Mouse (Mus musculus) liver, embryonic 15.5 days (tissue): ENCODE results near the gene Far1. TPM values are rescaled to one million over a fixed set of nuclear protein-coding genes. Genes with fewer than 3 reads are reported as not detected.

ENCODE experiments used
- ATAC-seq: fragments of 200-750 bp; cut with Nextera tagmentation; 2 replicates; pipeline ENCODE4 v1.8.0; 2017; ENCODE audit warnings: moderate number of reproducible peaks, mild to moderate bottlenecking, moderate library complexity; ENCODE audit not compliant: insufficient read depth
- H3K27ac ChIP-seq: fragments of 300-500 bp; sonication (generic); replicated peaks from 2 replicates; pipeline ENCODE4 v1.5.1; 2015; ENCODE audit warnings: mild to moderate bottlenecking, inconsistent platforms
- H3K27me3 ChIP-seq: fragments of 300-500 bp; sonication (generic); 2 replicates; pipeline ENCODE4 v1.6.1; 2015; ENCODE audit warnings: mild to moderate bottlenecking, inconsistent platforms
- H3K36me3 ChIP-seq: fragments of 300-500 bp; sonication (generic); replicated peaks from 2 replicates; pipeline ENCODE4 v1.6.1; 2015; ENCODE audit warnings: moderate library complexity, mild to moderate bottlenecking, inconsistent platforms
- H3K4me1 ChIP-seq: fragments of 300-500 bp; sonication (generic); replicated peaks from 2 replicates; pipeline ENCODE4 v1.6.1; 2015; ENCODE audit warnings: inconsistent platforms
- H3K4me2 ChIP-seq: fragments of 300-500 bp; sonication (generic); 2 replicates; pipeline ENCODE4 v1.6.1; 2015; ENCODE audit warnings: moderate library complexity, mild to moderate bottlenecking, inconsistent platforms
- H3K4me3 ChIP-seq: fragments of 300-500 bp; sonication (generic); replicated peaks from 2 replicates; pipeline ENCODE4 v1.5.1; 2015; ENCODE audit warnings: mild to moderate bottlenecking, inconsistent platforms
- H3K9ac ChIP-seq: fragments of 300-500 bp; sonication (generic); 2 replicates; pipeline ENCODE4 v1.6.1; 2015; ENCODE audit warnings: moderate library complexity, mild to moderate bottlenecking, inconsistent platforms
- H3K9me3 ChIP-seq: fragments of 300-500 bp; sonication (generic); replicated peaks from 2 replicates; pipeline ENCODE4 v1.6.1; 2016; ENCODE audit warnings: inconsistent platforms
- WGBS: fragments of 180-500 bp; shearing (Covaris S2); methylation state at CpG from one replicate; pipeline ENCODE4 v1.1.7; 2015; ENCODE audit warnings: mixed read lengths; ENCODE audit not compliant: insufficient replicate concordance; 5-methylcytosine and 5-hydroxymethylcytosine counted together
- polyA plus RNA-seq: library from polyadenylated mRNA; unstranded; fragments of >200 nt; fragmentation: Nextera tagmentation; extraction: Ambion mirVana; gene quantifications from 2 replicates; pipeline ENCODE4 v1.2.1, GENCODE M21; 2015

The Far1 gene
- polyA plus RNA-seq, 1 experiment from 2014 or later: 22.2 TPM

GRCm38 (mm10) chr7:113512527-113513285 is 928 bp upstream of the Far1 start:
- H3K4me1 ChIP-seq: peaks cover 41% of the 10 kb centered on the region
- ATAC-seq: peak; percentile 23
- WGBS: 6% methylated on average over 20 of the region's 20 CpGs

DNA sequence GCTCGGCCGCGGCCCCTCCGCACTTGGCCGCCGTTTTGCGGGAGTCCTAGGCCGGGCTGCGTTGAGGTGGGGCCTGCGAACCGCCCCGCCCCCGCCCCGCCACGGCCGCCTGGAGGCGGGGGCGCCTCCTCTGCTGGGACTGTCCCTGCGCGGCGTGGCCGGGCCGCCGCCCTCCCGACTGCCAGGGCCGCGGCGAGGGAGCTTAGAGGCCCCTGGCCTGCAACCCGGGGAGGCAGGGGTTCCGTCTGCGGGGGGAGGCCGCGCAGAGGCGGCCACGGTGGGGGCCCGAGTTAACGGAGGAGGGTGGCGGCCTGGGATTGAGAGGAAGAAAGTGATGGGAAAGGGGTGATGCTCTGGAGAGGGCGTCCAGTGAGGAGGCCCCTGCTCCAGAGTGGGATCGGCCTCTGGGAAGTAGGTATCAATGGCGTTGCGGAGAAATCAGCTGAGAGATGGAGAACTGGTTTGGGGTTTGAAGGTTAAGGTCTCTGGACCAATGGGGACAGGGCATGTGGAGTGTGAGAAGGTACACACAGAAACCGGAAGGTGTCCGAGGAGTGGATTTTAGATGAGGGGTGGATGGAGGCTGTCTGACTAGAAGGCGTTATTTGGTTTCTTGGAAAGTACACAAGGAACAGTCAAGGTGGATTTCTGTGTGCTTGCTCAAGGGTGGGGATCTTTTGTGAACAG is 472 bp downstream of the Far1 start:
- Histone ChIP-seq H3K36me3 (no peaks in the 10 kb centered on the region), H3K9me3 (no peaks in the 10 kb centered on the region), H3K27me3 (peaks cover 14% of the 10 kb centered on the region; the same call in 1 of the 2 replicates), H3K9ac (peak overlapping the region; percentile 84), H3K4me3 (peak overlapping the region; percentile 91), H3K27ac (peak overlapping the region; percentile 89), H3K4me2 (peak overlapping the region; percentile 96), H3K4me1 (peaks cover 43% of the 10 kb centered on the region)
- peak; percentile 83 for ATAC-seq
- WGBS: under 1% methylated on average over 41 of the region's 45 CpGs

More at GRCm38 (mm10) chr7:113512527-113513285, 928 bp upstream of the Far1 start:
- H3K9ac ChIP-seq: peak overlapping the region; percentile 84
- no peaks in the 10 kb centered on the region for H3K36me3 ChIP-seq
- H3K27ac ChIP-seq: peak overlapping the region; percentile 89
- no peaks in the 10 kb centered on the region for H3K9me3 ChIP-seq
- peaks cover 14% of the 10 kb centered on the region; the same call in 1 of the 2 replicates for H3K27me3 ChIP-seq
- peak overlapping the region; percentile 96 for H3K4me2 ChIP-seq
- H3K4me3 ChIP-seq: peak overlapping the region; percentile 91

- H3K4me3 ChIP-seq: no peak overlapping the region
- WGBS: 83% methylated on average over 4 of the region's 4 CpGs
- H3K9me3 ChIP-seq: no peaks in the 10 kb centered on the region
- H3K4me1 ChIP-seq: peaks cover 43% of the 10 kb centered on the region
- H3K27me3 ChIP-seq: peaks cover 3% of the 10 kb centered on the region; the same call in 1 of the 2 replicates
- H3K4me2 ChIP-seq: peak overlapping the region; percentile 96; the same call in 1 of the 2 replicates
- H3K36me3 ChIP-seq: no peaks in the 10 kb centered on the region
- no peak overlapping the region for H3K9ac ChIP-seq
- no peak overlapping the region for H3K27ac ChIP-seq
- no peak for ATAC-seq
These were observed 2.2 kb downstream of the Far1 start for GRCm38 (mm10) chr7:113515831-113516230.

DNA sequence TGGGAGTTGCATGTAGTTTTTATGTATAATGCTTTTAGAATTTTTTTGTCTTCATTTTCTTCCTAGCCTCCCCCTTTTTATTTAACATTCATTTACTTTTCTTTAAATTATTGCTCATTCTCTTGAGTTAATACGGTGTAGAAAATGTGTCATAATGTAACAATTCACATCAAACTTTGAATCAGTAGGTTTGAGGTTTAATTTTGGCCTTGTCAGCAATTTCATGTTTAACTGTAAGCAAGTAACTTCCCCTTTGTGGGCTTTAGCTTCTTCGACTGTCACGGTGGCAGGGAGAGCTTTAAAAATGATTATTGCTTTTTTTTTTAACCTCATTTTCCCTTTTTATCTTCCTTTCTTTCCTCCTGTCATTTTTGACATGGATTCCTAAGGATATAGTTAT is 4.8 kb downstream of the Far1 start:
- no peak overlapping the region for H3K4me3 ChIP-seq
- no peak for ATAC-seq
- H3K4me2 ChIP-seq: no peak overlapping the region
- H3K27ac ChIP-seq: no peak overlapping the region
- H3K36me3 ChIP-seq: no peaks in the 10 kb centered on the region
- H3K9ac ChIP-seq: no peak overlapping the region
- peaks cover 27% of the 10 kb centered on the region for H3K4me1 ChIP-seq
- no peaks in the 10 kb centered on the region for H3K9me3 ChIP-seq
- H3K27me3 ChIP-seq: no peaks in the 10 kb centered on the region
- 8% methylated on average over 3 of the region's 3 CpGs for WGBS

DNA sequence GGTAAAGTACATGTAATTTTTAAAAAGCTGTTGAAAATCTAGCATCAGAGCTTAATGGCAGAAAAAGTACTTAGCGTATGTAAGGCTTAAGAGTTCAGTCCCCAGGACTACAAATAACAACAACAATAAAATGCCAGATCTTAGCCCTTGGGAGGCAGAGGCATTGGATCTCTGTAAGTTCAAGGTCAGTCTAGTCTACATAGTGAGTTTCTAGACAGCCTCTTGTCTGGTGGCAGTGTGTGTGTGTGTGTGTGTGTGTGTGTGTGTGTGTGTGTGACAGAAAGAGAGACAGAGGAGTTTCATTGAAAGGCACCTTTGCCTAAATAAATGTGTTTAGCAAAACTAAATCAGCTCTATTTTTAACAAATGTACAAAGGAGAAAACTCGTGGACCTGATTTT is 5.3 kb downstream of the Far1 start:
- Histone ChIP-seq H3K4me3 (no peak overlapping the region), H3K9ac (no peak overlapping the region), H3K4me2 (no peak overlapping the region), H3K4me1 (peaks cover 27% of the 10 kb centered on the region), H3K27me3 (no peaks in the 10 kb centered on the region), H3K27ac (no peak overlapping the region), H3K9me3 (no peaks in the 10 kb centered on the region), H3K36me3 (no peaks in the 10 kb centered on the region)
- no peak for ATAC-seq
- 53% methylated on average over 2 of the region's 2 CpGs for WGBS

- no peaks in the 10 kb centered on the region for H3K4me1 ChIP-seq
- H3K9me3 ChIP-seq: no peaks in the 10 kb centered on the region
- H3K4me2 ChIP-seq: no peak overlapping the region
- H3K27me3 ChIP-seq: no peaks in the 10 kb centered on the region
- no peak overlapping the region for H3K9ac ChIP-seq
- ATAC-seq: peak; percentile 65
- H3K36me3 ChIP-seq: peaks cover 20% of the 10 kb centered on the region; the same call in 1 of the 2 replicates
- no peak overlapping the region for H3K27ac ChIP-seq
- no peak overlapping the region for H3K4me3 ChIP-seq
- 23% methylated on average over 1 of the region's 1 CpGs for WGBS
These were observed 29.5 kb downstream of the Far1 start for GRCm38 (mm10) chr7:113543158-113543557.

DNA sequence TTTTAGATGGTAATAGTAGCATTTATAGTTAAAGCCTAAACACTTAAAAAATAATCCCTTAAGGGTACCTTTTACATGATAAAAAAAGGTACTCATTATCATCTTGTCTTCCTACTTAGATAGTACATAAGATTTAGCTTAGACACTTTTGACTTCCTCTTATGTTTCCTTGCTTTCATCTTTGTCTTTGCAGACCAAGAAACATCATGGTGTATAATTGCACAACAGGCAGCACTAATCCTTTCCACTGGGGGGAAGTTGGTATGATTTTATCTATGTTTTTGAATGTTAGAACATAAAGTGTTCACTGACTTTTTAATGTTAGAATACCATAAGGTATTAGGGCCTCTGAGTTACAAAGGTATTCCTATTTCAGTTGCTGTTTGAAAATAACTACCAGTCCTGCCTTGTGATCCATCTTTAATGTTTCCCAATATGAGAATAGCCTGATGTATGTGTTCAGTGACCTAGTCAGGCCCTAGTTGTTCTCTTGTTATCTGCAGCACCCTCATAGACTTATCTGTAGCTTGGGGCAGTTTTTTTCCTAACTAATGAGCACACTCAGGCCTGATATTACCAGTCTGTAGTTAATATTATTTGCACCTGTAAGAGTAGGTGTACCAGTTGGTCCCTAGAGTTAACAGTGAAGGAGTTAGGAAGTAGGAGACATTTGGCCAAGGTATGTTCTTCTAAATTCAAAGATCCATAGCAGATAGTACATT is 38.3 kb downstream of the Far1 start:
- peaks cover 19% of the 10 kb centered on the region for H3K36me3 ChIP-seq
- H3K27ac ChIP-seq: no peak overlapping the region
- no peak overlapping the region for H3K4me2 ChIP-seq
- no peaks in the 10 kb centered on the region for H3K27me3 ChIP-seq
- ATAC-seq: peak; percentile 71
- H3K9me3 ChIP-seq: no peaks in the 10 kb centered on the region
- H3K4me1 ChIP-seq: no peaks in the 10 kb centered on the region
- no peak overlapping the region for H3K4me3 ChIP-seq
- no peak overlapping the region for H3K9ac ChIP-seq

GRCm38 (mm10) chr7:113552508-113552907 is 38.9 kb downstream of the Far1 start:
- H3K4me2 ChIP-seq: no peak overlapping the region
- no peaks in the 10 kb centered on the region for H3K4me1 ChIP-seq
- ATAC-seq: peak; percentile 57; the same call in 1 of the 2 replicates
- H3K9me3 ChIP-seq: no peaks in the 10 kb centered on the region
- no peak overlapping the region for H3K9ac ChIP-seq
- WGBS: 45% methylated on average over 2 of the region's 2 CpGs
- H3K4me3 ChIP-seq: no peak overlapping the region
- peaks cover 16% of the 10 kb centered on the region for H3K36me3 ChIP-seq
- H3K27me3 ChIP-seq: no peaks in the 10 kb centered on the region
- H3K27ac ChIP-seq: no peak overlapping the region

DNA sequence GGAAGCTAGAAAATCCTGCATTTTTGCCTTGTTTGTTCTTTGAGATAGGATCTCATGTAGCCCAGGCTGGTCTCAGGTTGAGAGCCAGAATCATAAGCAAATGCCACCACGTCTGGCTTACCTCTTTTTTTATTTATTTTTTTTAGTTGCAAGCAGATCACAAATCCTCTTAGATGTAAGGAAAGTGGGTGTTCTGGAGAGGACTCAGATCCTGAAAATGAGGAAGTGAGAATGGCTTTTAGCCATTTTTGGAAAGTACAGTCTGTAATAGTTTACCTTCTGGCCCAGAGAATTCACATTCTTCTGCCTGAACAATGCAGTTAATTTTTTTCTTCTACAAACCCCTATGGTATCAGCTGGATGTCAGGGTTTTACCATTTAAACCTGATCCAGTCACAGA is 42.5 kb downstream of the Far1 start:
- no peak for ATAC-seq
- Histone ChIP-seq H3K4me2 (no peak overlapping the region), H3K4me3 (no peak overlapping the region), H3K4me1 (no peaks in the 10 kb centered on the region), H3K9me3 (no peaks in the 10 kb centered on the region), H3K27me3 (no peaks in the 10 kb centered on the region), H3K27ac (no peak overlapping the region), H3K9ac (no peak overlapping the region), H3K36me3 (peaks cover 7% of the 10 kb centered on the region)
- WGBS: 33% methylated on average over 1 of the region's 1 CpGs

DNA sequence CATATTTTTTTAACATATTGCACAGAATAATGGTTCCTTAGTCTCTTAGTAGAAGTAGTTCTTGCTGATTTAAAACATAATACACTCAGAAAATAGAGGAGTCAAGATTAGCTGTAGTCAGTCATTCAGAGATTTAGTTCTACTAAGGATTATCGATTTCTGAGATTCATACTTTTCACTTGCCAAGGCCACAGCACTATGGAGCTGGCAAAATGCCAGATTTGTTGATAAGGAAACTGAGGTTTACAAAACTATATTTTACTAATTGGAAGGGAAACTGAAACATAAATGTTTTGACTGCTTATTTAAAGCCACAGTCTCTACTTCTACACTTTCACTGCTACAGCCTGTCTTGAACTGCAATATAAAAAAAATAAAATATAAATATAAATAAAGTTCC is 53.3 kb downstream of the Far1 start:
- Histone ChIP-seq H3K27ac (no peak overlapping the region), H3K9ac (no peak overlapping the region), H3K9me3 (no peaks in the 10 kb centered on the region), H3K4me3 (no peak overlapping the region), H3K27me3 (no peaks in the 10 kb centered on the region), H3K4me1 (no peaks in the 10 kb centered on the region), H3K36me3 (0 out of 2 replicates have a peak, but pooled peaks cover 8% of the 10 kb centered on the region), H3K4me2 (no peak overlapping the region)
- WGBS: 71% methylated on average over 1 of the region's 1 CpGs
- ATAC-seq: no peak

- no peaks in the 10 kb centered on the region for H3K4me1 ChIP-seq
- WGBS: 73% methylated on average over 6 of the region's 6 CpGs
- no peak overlapping the region for H3K4me2 ChIP-seq
- H3K27ac ChIP-seq: no peak overlapping the region
- H3K27me3 ChIP-seq: no peaks in the 10 kb centered on the region
- H3K4me3 ChIP-seq: no peak overlapping the region
- no peak for ATAC-seq
- no peak overlapping the region for H3K9ac ChIP-seq
- H3K36me3 ChIP-seq: 0 out of 2 replicates have a peak, but pooled peaks cover 5% of the 10 kb centered on the region
- H3K9me3 ChIP-seq: no peaks in the 10 kb centered on the region
These were observed 57.5 kb downstream of the Far1 start for GRCm38 (mm10) chr7:113571121-113571520.
